Mouse (Mus musculus): Measurements from ENCODE around the gene Cep78.

The Cep78 gene

GRCm38 (mm10) chr19:16015191-16015968 is 30.6 kb upstream of the Cep78 start:
- Histone ChIP-seq H3K9me3 (ENCODE audit: low read length) (peaks cover 21% of the 10 kb centered on the region), H3K36me3 (ENCODE audit: insufficient read depth, low read length) (no peaks in the 10 kb centered on the region), H3K4me3 (replicated peaks; ENCODE audit: low read length) (no peak overlapping the region), H3K27me3 (ENCODE audit: insufficient read depth, low read length) (no peaks in the 10 kb centered on the region), H3K4me1 (replicated peaks; ENCODE audit: low read depth, low read length) (no peaks in the 10 kb centered on the region)
- TF ChIP-seq CTCF (conservative IDR thresholded peaks at IDR 0.05; ENCODE audit: low read length) (no peak), POU5F1 (IDR thresholded peaks at IDR 0.05; ENCODE audit: borderline replicate concordance, low read length) (no peak), NANOG (IDR thresholded peaks at IDR 0.05; ENCODE audit: borderline replicate concordance, low read length) (no peak)

- H3K27me3 ChIP-seq (ENCODE audit: insufficient read depth, low read length), result no peaks in the 10 kb centered on the region
- H3K4me1 ChIP-seq (replicated peaks; ENCODE audit: low read depth, low read length), result no peaks in the 10 kb centered on the region
- H3K36me3 ChIP-seq (ENCODE audit: insufficient read depth, low read length), result no peaks in the 10 kb centered on the region
- TF ChIP-seq NANOG (IDR thresholded peaks at IDR 0.05; ENCODE audit: borderline replicate concordance, low read length) (no peak), CTCF (conservative IDR thresholded peaks at IDR 0.05; ENCODE audit: low read length) (no peak), POU5F1 (IDR thresholded peaks at IDR 0.05; ENCODE audit: borderline replicate concordance, low read length) (no peak)
- H3K4me3 ChIP-seq (replicated peaks; ENCODE audit: low read length), result no peak overlapping the region
- H3K9me3 ChIP-seq (ENCODE audit: low read length), result peaks cover 21% of the 10 kb centered on the region
Measured at GRCm38 (mm10) chr19:16009746-16010337, 25.1 kb upstream of the Cep78 start.

- H3K27me3 ChIP-seq (ENCODE audit: insufficient read depth, low read length), result no peaks in the 10 kb centered on the region
- TF ChIP-seq NANOG (IDR thresholded peaks at IDR 0.05; ENCODE audit: borderline replicate concordance, low read length) (no peak), POU5F1 (IDR thresholded peaks at IDR 0.05; ENCODE audit: borderline replicate concordance, low read length) (no peak), CTCF (conservative IDR thresholded peaks at IDR 0.05; ENCODE audit: low read length) (no peak)
- H3K4me3 ChIP-seq (replicated peaks; ENCODE audit: low read length), result no peak overlapping the region
- no peaks in the 10 kb centered on the region for H3K4me1 ChIP-seq (replicated peaks; ENCODE audit: low read depth, low read length)
- peaks cover 21% of the 10 kb centered on the region for H3K9me3 ChIP-seq (ENCODE audit: low read length)
- H3K36me3 ChIP-seq (ENCODE audit: insufficient read depth, low read length), result no peaks in the 10 kb centered on the region
Measured at GRCm38 (mm10) chr19:16009111-16009510, 24.3 kb upstream of the Cep78 start.

- no peak overlapping the region for H3K4me3 ChIP-seq (replicated peaks; ENCODE audit: low read length)
- H3K36me3 ChIP-seq (ENCODE audit: insufficient read depth, low read length), result no peaks in the 10 kb centered on the region
- TF ChIP-seq POU5F1 (IDR thresholded peaks at IDR 0.05; ENCODE audit: borderline replicate concordance, low read length), result no peak
- TF ChIP-seq NANOG (IDR thresholded peaks at IDR 0.05; ENCODE audit: borderline replicate concordance, low read length), result no peak
- no peak for TF ChIP-seq CTCF (conservative IDR thresholded peaks at IDR 0.05; ENCODE audit: low read length)
- no peaks in the 10 kb centered on the region for H3K27me3 ChIP-seq (ENCODE audit: insufficient read depth, low read length)
- peaks cover 5% of the 10 kb centered on the region for H3K9me3 ChIP-seq (ENCODE audit: low read length)
- H3K4me1 ChIP-seq (replicated peaks; ENCODE audit: low read depth, low read length), result no peaks in the 10 kb centered on the region
Measured at GRCm38 (mm10) chr19:16007131-16007530, 22.3 kb upstream of the Cep78 start.

- no peaks in the 10 kb centered on the region for H3K9me3 ChIP-seq (ENCODE audit: low read length)
- H3K4me3 ChIP-seq (replicated peaks; ENCODE audit: low read length), result no peak overlapping the region
- no peaks in the 10 kb centered on the region for H3K36me3 ChIP-seq (ENCODE audit: insufficient read depth, low read length)
- TF ChIP-seq POU5F1 (IDR thresholded peaks at IDR 0.05; ENCODE audit: borderline replicate concordance, low read length) (no peak), NANOG (IDR thresholded peaks at IDR 0.05; ENCODE audit: borderline replicate concordance, low read length) (no peak), CTCF (conservative IDR thresholded peaks at IDR 0.05; ENCODE audit: low read length) (peak; percentile 92)
- H3K27me3 ChIP-seq (ENCODE audit: insufficient read depth, low read length), result no peaks in the 10 kb centered on the region
- peaks cover 7% of the 10 kb centered on the region for H3K4me1 ChIP-seq (replicated peaks; ENCODE audit: low read depth, low read length)
Measured at GRCm38 (mm10) chr19:15998157-15998556, 13.4 kb upstream of the Cep78 start.

DNA sequence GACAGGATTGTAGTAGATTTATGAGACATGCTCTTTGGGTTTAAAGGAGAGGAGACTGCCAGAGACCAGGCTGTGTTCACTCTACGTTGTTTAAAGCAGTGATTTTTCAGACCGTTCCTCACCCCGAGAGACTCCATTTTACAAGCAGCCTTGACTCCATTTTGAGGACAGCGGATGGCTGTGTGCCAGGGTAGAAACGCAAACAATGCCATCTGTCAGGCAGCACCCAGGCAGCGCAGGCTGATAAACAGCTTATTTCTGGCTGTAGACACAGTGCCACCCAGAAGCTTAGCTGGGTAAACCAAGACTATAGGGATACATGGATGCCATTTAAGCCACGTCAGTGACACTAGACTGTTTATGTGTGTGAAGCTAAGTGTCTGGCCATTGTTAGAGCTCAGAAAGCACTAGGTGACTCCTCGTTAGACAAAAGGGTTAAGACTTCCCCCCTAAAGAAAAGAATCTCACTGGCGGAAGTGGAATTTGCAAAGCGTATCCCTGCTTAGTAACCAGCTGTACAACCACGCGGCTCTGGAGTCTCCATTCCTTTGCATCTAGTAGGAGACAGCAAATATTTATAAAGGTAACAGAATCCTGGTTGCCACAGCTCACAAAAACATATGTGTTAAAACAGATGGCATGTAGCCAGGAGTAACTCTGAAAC is 12.2 kb upstream of the Cep78 start:
- no peaks in the 10 kb centered on the region for H3K36me3 ChIP-seq (ENCODE audit: insufficient read depth, low read length)
- H3K27me3 ChIP-seq (ENCODE audit: insufficient read depth, low read length), result no peaks in the 10 kb centered on the region
- TF ChIP-seq NANOG (IDR thresholded peaks at IDR 0.05; ENCODE audit: borderline replicate concordance, low read length) (no peak), POU5F1 (IDR thresholded peaks at IDR 0.05; ENCODE audit: borderline replicate concordance, low read length) (no peak), CTCF (conservative IDR thresholded peaks at IDR 0.05; ENCODE audit: low read length) (no peak)
- peaks cover 7% of the 10 kb centered on the region for H3K4me1 ChIP-seq (replicated peaks; ENCODE audit: low read depth, low read length)
- H3K4me3 ChIP-seq (replicated peaks; ENCODE audit: low read length), result no peak overlapping the region
- H3K9me3 ChIP-seq (ENCODE audit: low read length), result no peaks in the 10 kb centered on the region

DNA sequence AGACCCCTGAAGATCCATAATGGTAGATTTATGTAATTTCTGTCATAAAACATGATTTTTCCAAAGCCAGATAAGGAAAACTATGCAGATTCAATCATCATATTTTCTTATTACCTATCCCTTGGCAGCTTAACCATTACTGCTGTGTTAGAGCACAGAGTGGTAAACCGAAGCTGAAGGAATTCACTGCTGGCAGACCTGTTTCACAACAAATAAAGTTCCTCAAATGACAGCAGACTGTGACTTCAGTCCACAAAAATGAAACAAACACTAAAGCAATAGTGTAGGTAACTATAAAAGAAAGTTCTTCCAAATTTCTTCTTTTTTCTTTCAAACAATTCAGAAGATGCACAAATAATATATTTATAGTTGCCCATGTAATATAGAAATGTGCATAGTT is 5.3 kb upstream of the Cep78 start:
- Histone ChIP-seq H3K27me3 (ENCODE audit: insufficient read depth, low read length) (no peaks in the 10 kb centered on the region), H3K9me3 (ENCODE audit: low read length) (no peaks in the 10 kb centered on the region), H3K4me1 (replicated peaks; ENCODE audit: low read depth, low read length) (peaks cover 8% of the 10 kb centered on the region; the same call in 1 of the 2 replicates), H3K36me3 (ENCODE audit: insufficient read depth, low read length) (peaks cover 15% of the 10 kb centered on the region), H3K4me3 (replicated peaks; ENCODE audit: low read length) (no peak overlapping the region)
- no peak for TF ChIP-seq CTCF (conservative IDR thresholded peaks at IDR 0.05; ENCODE audit: low read length)
- TF ChIP-seq NANOG (IDR thresholded peaks at IDR 0.05; ENCODE audit: borderline replicate concordance, low read length), result no peak
- no peak for TF ChIP-seq POU5F1 (IDR thresholded peaks at IDR 0.05; ENCODE audit: borderline replicate concordance, low read length)

DNA sequence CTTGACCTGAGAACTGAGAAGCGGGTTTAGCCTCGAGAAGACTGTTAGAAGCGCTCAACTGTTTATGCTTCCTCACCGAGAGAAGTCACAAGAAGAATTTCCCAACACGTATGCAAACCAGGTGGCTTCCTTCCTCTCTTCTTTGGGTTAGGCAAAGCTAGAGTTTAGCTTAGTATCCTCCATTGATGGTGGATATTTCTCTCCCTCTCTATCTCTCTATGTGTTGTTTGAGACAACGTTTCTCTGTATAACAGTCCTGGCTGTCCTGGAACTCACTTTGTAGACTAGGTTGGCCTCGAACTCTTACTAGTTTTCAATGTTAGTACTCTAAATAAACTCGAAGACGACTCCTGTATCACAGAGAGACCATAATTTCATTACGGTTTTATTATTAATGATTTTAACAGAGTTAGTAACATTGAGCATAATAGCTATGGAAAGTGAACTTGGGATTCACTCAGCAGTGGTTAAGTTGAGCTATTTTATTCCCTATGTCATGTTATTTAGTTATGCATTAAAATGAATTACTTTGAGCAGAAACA is 454 bp upstream of the Cep78 start:
- no peaks in the 10 kb centered on the region for H3K27me3 ChIP-seq (ENCODE audit: insufficient read depth, low read length)
- H3K4me1 ChIP-seq (replicated peaks; ENCODE audit: low read depth, low read length), result peaks cover 38% of the 10 kb centered on the region
- H3K36me3 ChIP-seq (ENCODE audit: insufficient read depth, low read length), result peaks cover 30% of the 10 kb centered on the region
- H3K9me3 ChIP-seq (ENCODE audit: low read length), result no peaks in the 10 kb centered on the region
- no peak for TF ChIP-seq NANOG (IDR thresholded peaks at IDR 0.05; ENCODE audit: borderline replicate concordance, low read length)
- TF ChIP-seq CTCF (conservative IDR thresholded peaks at IDR 0.05; ENCODE audit: low read length), result no peak
- TF ChIP-seq POU5F1 (IDR thresholded peaks at IDR 0.05; ENCODE audit: borderline replicate concordance, low read length), result no peak
- peak overlapping the region; percentile 97 for H3K4me3 ChIP-seq (replicated peaks; ENCODE audit: low read length)
